Mouse (Mus musculus): ENCODE data around the gene Wipf1. TPM values are rescaled to one million over a fixed set of nuclear protein-coding genes. Genes with fewer than 3 reads are reported as not detected.

The Wipf1 gene
- polyA plus RNA-seq, 1 experiment from 2014 or later: 2.5 TPM

DNA sequence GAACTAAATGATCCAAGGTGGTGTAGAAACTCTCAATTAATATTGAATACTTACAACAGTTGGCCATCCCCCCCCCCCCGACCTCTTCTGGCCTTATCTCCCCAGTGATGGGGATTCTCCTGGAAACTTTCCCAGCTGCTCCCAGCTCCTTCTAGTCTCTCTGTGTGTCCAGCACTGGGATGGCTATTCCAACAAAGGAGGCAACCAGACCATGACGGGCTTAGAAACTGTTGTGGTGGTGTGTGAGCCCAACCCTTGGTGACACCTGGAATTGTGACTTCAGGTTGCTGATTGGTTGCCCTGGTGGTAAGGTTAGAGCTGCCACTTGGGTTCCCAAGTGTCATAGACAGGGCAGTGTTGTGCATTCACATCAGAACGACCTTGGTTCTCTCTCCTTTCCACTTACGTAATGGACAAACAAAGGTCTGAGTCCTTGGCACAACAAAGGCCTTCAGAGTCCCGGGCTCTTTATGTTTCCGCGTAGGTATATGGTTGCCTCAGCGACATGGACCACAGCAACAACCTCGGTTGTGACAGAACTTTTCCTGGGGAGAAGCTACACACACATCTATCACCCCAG, 123.1 kb downstream of the Wipf1 start:
- Histone ChIP-seq H3K36me3 (no peaks in the 10 kb centered on the region), H3K9ac (replicated peaks) (no peak overlapping the region), H3K9me3 (no peaks in the 10 kb centered on the region), H3K27me3 (no peaks in the 10 kb centered on the region), H3K4me3 (replicated peaks) (no peak overlapping the region), H3K27ac (no peak overlapping the region), H3K4me2 (replicated peaks) (no peak overlapping the region), H3K4me1 (replicated peaks) (no peaks in the 10 kb centered on the region; the same call in 1 of the 2 replicates)
- 90% methylated on average over 9 of the region's 9 CpGs for WGBS
- no peak for ATAC-seq

DNA sequence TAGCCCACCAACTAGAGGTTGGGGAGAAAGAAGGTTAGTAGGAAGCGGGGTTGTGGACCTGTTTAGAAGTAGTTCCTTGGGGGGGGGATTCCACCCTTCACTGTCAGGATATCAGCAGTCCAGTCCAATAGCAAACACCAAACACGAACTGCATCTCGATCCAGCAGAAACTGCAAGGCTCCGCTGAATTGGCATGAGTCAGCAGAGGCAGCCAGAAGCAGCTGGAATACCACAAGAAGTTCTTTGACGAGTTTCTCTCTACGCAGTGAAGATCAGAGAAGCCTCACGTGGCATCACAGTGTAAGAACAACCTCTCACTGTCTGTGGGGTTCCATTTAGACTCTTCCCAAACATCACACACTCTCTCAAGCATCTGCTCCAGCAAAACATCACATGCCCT, 124.6 kb downstream of the Wipf1 start:
- H3K27ac ChIP-seq: no peak overlapping the region
- no peak overlapping the region for H3K4me2 ChIP-seq (replicated peaks)
- WGBS: 91% methylated on average over 7 of the region's 7 CpGs
- no peaks in the 10 kb centered on the region for H3K9me3 ChIP-seq
- no peak overlapping the region for H3K9ac ChIP-seq (replicated peaks)
- H3K27me3 ChIP-seq: no peaks in the 10 kb centered on the region
- no peaks in the 10 kb centered on the region for H3K36me3 ChIP-seq
- ATAC-seq: no peak
- no peaks in the 10 kb centered on the region; the same call in 1 of the 2 replicates for H3K4me1 ChIP-seq (replicated peaks)
- H3K4me3 ChIP-seq (replicated peaks): no peak overlapping the region

DNA sequence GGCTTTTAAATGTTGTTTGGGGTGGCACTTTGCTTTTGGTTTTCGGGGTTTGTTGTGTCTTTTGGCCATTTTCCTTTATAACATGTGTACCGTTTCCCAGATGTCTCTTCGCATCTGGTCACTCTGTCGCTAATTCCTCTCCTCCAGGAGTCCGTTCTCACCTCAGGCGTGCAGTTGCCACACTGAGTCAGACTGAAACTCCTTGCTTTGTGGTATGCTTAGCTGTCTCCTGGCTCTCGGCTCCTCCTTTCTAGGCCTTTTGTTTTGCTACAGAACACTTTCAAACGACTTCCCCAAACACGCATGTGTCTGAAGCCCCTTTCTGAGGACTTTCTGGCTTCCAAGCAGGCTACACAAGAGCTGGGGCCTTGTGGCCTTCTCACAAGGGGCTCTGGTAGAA, 125.1 kb downstream of the Wipf1 start:
- no peaks in the 10 kb centered on the region for H3K27me3 ChIP-seq
- no peak overlapping the region for H3K9ac ChIP-seq (replicated peaks)
- no peaks in the 10 kb centered on the region for H3K36me3 ChIP-seq
- no peaks in the 10 kb centered on the region; the same call in 1 of the 2 replicates for H3K4me1 ChIP-seq (replicated peaks)
- WGBS: 85% methylated on average over 9 of the region's 9 CpGs
- no peak overlapping the region for H3K27ac ChIP-seq
- no peak overlapping the region for H3K4me2 ChIP-seq (replicated peaks)
- no peak for ATAC-seq
- no peaks in the 10 kb centered on the region for H3K9me3 ChIP-seq
- H3K4me3 ChIP-seq (replicated peaks): no peak overlapping the region

DNA sequence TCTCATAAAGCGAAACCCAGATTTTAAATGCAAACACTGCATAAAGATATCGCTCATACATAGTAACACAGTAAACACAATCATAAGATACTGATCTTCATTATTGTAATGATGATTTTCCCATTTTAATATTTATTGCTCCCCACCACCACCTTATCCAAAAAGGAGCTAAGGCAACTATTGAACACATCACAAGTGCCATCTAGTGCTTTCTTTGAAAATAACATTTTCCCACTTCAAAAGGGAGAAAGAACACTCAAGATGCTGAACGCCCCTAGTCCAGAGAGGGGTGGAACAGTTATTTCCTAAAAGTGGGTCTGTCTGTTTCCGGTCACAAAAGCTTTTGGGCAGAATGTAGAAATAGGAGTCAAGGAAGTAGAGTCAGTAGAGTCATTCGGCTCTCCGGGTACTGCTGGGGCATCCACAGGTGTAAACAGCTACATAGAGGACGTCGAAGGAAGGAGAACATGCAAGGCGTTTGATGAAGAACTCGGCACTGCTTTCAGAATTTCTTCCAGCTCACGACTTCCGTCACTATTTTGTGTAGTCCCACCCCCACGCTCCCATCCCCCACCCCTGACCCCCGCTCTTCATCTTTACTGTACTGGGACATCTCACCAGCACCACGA, 126.0 kb downstream of the Wipf1 start:
- H3K27ac ChIP-seq: no peak overlapping the region
- no peak for ATAC-seq
- whole genome bisulfite sequencing: 86% methylated on average over 15 of the region's 15 CpGs

DNA sequence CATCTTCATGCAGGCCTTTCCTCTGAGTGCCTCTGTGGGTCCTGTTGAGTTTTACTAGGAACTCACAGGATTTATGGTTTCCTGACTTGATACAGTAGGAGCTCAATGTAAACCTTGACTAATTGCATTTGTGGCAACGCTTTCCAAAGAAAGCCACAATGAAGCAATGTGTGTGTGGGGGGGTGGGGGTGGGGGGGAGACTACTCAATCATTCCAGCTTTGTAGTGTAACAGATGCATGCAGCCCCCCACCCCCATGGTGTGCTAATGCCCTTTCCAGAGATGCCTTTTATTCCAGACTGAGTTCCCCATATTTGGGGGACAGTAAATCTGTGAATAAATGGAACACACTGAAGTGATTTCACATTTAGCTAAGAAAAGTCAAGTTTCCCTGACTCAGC, 127.8 kb downstream of the Wipf1 start:
- ATAC-seq: no peak
- Histone ChIP-seq H3K36me3 (no peaks in the 10 kb centered on the region), H3K27ac (no peak overlapping the region), H3K27me3 (no peaks in the 10 kb centered on the region), H3K4me1 (replicated peaks) (no peaks in the 10 kb centered on the region; the same call in 1 of the 2 replicates), H3K4me3 (replicated peaks) (no peak overlapping the region), H3K4me2 (replicated peaks) (no peak overlapping the region), H3K9ac (replicated peaks) (no peak overlapping the region), H3K9me3 (no peaks in the 10 kb centered on the region)
- 83% methylated on average over 1 of the region's 1 CpGs for WGBS

More for the DNA sequence above, 126.0 kb downstream of the Wipf1 start:
- Histone ChIP-seq H3K36me3 (no peaks in the 10 kb centered on the region), H3K9me3 (no peaks in the 10 kb centered on the region), H3K9ac (replicated peaks) (no peak overlapping the region), H3K4me3 (replicated peaks) (no peak overlapping the region), H3K4me1 (replicated peaks) (no peaks in the 10 kb centered on the region; the same call in 1 of the 2 replicates), H3K27me3 (no peaks in the 10 kb centered on the region), H3K4me2 (replicated peaks) (no peak overlapping the region)

DNA sequence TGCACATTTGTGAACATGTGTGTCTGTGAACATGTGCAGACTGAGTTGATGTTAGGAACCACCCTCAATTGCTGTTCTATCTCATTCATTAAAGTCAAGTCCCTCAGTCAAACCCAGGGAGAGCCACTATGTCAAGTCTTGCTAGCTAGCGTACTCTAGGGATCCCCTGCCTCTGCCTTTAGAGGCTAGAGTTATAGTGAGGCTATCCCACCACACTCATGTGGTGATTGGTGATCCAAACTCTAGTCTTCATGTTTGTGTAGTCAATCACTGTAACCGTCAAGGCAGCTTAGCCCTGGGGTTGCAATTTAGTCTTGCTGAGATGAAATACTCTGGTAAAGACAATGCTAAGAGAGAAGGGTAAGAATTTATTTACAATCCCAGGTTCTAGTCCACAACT, 132.1 kb downstream of the Wipf1 start:
- H3K9ac ChIP-seq (replicated peaks): no peak overlapping the region
- WGBS: 96% methylated on average over 2 of the region's 2 CpGs
- ATAC-seq: no peak

DNA sequence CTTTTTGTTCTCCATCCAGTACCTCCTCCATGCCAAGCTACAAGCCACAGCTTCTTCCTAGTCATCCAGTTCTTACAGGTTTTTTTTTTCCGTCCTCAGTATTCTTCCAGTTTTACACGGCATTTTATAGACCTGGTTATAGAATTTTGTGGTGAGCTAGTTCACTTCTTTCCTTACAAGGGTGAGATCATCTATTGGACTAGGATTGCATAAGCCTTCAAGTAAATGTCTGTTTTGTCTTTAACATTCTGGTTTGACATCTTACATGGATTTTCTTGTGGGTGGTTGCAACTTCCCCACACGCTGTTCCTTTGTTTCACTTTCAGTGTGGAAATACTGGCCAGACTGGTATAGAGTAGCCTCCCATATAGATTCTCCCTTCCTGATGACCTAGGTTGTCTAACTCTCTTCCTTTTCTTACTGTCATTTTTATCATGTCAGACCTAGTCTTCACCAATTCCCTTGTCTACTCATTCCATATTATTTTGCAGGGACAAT, 132.7 kb downstream of the Wipf1 start:
- no peak for ATAC-seq
- H3K27me3 ChIP-seq: no peaks in the 10 kb centered on the region
- H3K36me3 ChIP-seq: no peaks in the 10 kb centered on the region
- no peaks in the 10 kb centered on the region for H3K9me3 ChIP-seq
- WGBS: 96% methylated on average over 3 of the region's 3 CpGs
- H3K4me2 ChIP-seq (replicated peaks): no peak overlapping the region
- no peak overlapping the region for H3K4me3 ChIP-seq (replicated peaks)
- no peak overlapping the region for H3K9ac ChIP-seq (replicated peaks)
- no peak overlapping the region for H3K27ac ChIP-seq
- H3K4me1 ChIP-seq (replicated peaks): no peaks in the 10 kb centered on the region; the same call in 1 of the 2 replicates

More for the DNA sequence above, 132.1 kb downstream of the Wipf1 start:
- Histone ChIP-seq H3K9me3 (no peaks in the 10 kb centered on the region), H3K4me2 (replicated peaks) (no peak overlapping the region), H3K27ac (no peak overlapping the region), H3K27me3 (no peaks in the 10 kb centered on the region), H3K36me3 (no peaks in the 10 kb centered on the region), H3K4me3 (replicated peaks) (no peak overlapping the region), H3K4me1 (replicated peaks) (no peaks in the 10 kb centered on the region; the same call in 1 of the 2 replicates)

DNA sequence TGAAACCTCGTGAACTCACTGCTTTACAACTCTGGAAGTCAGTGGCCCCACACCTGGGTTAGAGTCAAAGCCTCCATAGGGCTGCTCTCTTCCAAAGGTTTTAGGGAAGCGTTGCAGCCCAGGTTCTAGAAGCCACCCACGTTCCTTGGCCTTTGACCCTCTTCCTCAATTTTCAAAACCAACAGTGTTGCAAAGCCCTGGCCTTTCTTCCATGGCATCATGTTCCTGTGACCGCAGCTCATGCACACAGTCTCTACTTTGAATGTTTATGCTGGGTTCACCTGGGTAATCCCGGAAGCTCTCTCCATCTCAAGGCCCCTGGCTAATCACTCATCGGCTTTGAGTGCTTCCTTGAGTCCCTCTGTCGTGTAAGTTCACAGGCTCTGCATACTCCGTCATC, 134.0 kb downstream of the Wipf1 start:
- H3K9ac ChIP-seq (replicated peaks): no peak overlapping the region
- H3K27ac ChIP-seq: no peak overlapping the region
- no peaks in the 10 kb centered on the region for H3K27me3 ChIP-seq
- H3K4me3 ChIP-seq (replicated peaks): no peak overlapping the region
- ATAC-seq: no peak
- H3K4me1 ChIP-seq (replicated peaks): no peaks in the 10 kb centered on the region
- no peaks in the 10 kb centered on the region for H3K36me3 ChIP-seq
- 85% methylated on average over 8 of the region's 8 CpGs for WGBS
- H3K4me2 ChIP-seq (replicated peaks): no peak overlapping the region
- no peaks in the 10 kb centered on the region for H3K9me3 ChIP-seq

DNA sequence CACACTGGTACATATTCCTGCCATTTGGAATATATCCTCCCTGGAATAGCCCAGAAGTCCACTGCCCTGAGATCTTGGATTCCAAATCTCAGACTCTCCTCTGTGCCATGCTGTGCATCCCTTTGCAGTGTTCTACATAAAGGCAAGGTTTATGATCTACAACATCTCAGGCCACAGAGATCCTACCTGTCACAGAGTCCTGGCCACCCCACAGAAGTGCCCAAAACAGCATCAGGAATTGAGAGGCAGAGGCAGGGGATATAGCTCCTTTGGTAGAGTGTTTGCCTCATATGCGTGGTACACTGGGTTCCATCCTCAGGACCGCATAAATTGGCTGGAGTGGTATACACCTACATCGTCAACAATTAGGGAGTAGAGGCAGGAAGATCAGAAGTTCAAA, 135.1 kb downstream of the Wipf1 start:
- Histone ChIP-seq H3K4me2 (replicated peaks) (no peak overlapping the region), H3K4me1 (replicated peaks) (no peaks in the 10 kb centered on the region), H3K9ac (replicated peaks) (no peak overlapping the region), H3K9me3 (no peaks in the 10 kb centered on the region), H3K4me3 (replicated peaks) (no peak overlapping the region), H3K27ac (no peak overlapping the region), H3K36me3 (no peaks in the 10 kb centered on the region), H3K27me3 (no peaks in the 10 kb centered on the region)
- 96% methylated on average over 3 of the region's 3 CpGs for WGBS
- ATAC-seq: no peak

DNA sequence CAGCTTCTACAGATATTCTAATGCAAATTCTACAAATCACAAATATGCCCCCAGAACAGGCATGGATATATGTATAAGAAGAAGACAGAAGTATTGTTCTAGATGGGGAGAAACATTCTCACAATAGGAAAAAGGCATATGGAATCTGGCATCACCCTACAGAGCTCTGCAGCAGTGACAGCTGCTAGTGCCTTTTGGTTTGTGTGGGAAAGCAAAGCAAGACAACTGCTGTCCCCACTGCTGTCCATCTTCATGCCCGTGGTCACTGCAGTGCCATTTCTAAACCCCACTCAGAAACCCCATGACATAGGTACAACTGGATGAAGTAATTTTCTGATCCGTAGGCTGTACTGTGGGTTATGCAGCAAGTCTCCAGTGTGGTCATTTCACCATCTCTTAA, 136.8 kb downstream of the Wipf1 start:
- no peaks in the 10 kb centered on the region for H3K9me3 ChIP-seq
- H3K9ac ChIP-seq (replicated peaks): no peak overlapping the region
- H3K27me3 ChIP-seq: no peaks in the 10 kb centered on the region
- H3K4me3 ChIP-seq (replicated peaks): no peak overlapping the region
- H3K4me2 ChIP-seq (replicated peaks): no peak overlapping the region
- no peaks in the 10 kb centered on the region for H3K4me1 ChIP-seq (replicated peaks)
- no peak for ATAC-seq
- no peaks in the 10 kb centered on the region for H3K36me3 ChIP-seq
- 70% methylated on average over 2 of the region's 2 CpGs for WGBS
- H3K27ac ChIP-seq: no peak overlapping the region

DNA sequence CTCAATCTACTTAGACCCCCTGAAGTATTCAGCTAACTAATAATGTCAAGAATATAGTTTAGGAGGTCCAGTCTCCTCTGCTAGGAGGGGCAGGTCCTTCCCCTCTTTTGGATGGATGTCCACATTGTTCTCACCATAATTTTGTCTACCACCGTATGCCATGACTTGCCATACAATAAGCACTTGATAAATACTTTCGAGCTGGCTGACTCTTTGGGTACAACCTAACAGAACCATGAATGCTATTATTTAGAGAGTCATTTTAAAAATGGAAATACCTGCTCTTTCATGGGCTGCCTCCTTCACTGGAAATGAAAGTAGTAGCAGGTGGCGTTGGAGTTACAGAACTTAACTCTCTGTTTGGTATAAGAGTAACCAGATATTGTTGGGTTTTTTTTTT, 139.6 kb downstream of the Wipf1 start:
- ATAC-seq: no peak
- 91% methylated on average over 3 of the region's 3 CpGs for WGBS
- no peak overlapping the region for H3K4me3 ChIP-seq (replicated peaks)

DNA sequence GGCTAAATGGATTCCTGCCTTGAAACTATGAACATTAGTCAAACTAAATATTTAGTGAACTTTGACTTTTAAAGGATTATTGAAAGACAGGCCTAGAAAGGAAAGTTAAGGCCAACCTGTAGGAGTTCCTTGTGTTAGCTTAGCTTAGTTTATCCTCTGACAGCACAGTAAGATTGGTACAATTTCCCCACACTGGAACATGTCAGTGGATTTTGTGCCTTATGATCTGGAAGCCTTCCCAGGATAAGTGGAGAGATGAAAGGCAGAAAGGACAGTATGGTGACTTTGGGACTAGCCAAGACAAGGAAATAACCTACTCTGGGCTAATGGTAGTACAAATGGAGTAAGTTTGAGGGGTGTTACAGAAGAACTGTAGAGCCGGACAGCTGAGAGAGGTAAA, 141.7 kb downstream of the Wipf1 start:
- Histone ChIP-seq H3K27me3 (0 out of 2 replicates have a peak, but pooled peaks cover 5% of the 10 kb centered on the region), H3K4me3 (replicated peaks) (no peak overlapping the region), H3K9me3 (no peaks in the 10 kb centered on the region), H3K4me2 (replicated peaks) (no peak overlapping the region), H3K27ac (no peak overlapping the region), H3K36me3 (no peaks in the 10 kb centered on the region), H3K4me1 (replicated peaks) (peaks cover 6% of the 10 kb centered on the region), H3K9ac (replicated peaks) (no peak overlapping the region)
- 97% methylated on average over 1 of the region's 1 CpGs for WGBS
- ATAC-seq: no peak

More for the DNA sequence above, 139.6 kb downstream of the Wipf1 start:
- Histone ChIP-seq H3K9me3 (no peaks in the 10 kb centered on the region), H3K27ac (no peak overlapping the region), H3K36me3 (no peaks in the 10 kb centered on the region), H3K27me3 (no peaks in the 10 kb centered on the region), H3K4me2 (replicated peaks) (no peak overlapping the region), H3K9ac (replicated peaks) (no peak overlapping the region), H3K4me1 (replicated peaks) (peaks cover 6% of the 10 kb centered on the region)

All from midbrain, embryonic 13.5 days (tissue).